Mouse (Mus musculus): ENCODE measurements at regions not wholly inside any gene's neighbourhood (a gene's known extent, or its start where the extent isn't known, plus 50 kb on each side); places are given as distances from the start of the nearest gene placed in this dataset.
A peak's percentile ranks its signal among the peaks of the same experiment; 100 is the strongest.

DNA sequence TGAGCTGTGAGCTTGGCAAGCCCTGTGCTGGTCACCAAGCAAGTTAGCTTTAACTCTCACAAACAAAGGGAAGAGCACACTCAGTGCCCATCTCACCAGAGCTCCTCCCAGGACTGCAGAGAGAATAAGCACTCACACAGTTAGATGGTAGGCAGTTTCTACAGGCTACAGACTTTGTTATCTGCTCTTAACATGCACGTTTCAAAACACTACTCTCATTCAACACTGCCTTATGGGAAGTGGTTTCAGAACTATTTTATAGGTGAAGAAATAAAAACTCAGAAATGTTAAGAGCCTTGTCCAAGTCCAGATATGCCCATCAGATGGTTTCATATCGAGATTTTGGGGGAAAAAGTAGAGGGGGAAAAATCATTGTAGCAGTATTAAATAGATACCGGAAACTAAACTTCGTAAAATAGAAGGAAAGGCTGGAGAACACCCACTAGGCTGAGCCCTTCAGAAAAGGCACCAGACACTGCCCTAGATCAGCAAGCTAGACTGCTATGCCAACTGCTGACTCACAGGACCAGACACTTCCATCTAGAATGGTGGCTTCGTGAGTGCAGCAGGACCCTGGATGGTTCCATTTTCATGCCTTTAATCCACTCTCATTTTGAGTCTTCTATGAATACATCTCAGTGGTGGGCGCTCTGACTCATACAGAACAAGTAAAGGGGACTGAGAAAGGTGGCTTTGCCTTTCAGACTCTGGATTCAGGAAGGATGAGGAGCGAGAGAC lies 51.3 kb upstream of the Serbp1 start:
- no peaks in the 10 kb centered on the region for H3K4me1 ChIP-seq (ENCODE audit: control insufficient read depth, insufficient read depth, low read length)
- no peak for ATAC-seq (ENCODE audit: insufficient number of reproducible peaks, low FRiP score, low TSS enrichment, low read depth)
- no peaks in the 10 kb centered on the region for H3K27me3 ChIP-seq (ENCODE audit: control insufficient read depth, insufficient read depth, low read length)
- no peaks in the 10 kb centered on the region for H3K36me3 ChIP-seq (ENCODE audit: control insufficient read depth, insufficient read depth, low read length)
- no peak overlapping the region for H3K4me2 ChIP-seq (ENCODE audit: low read depth, severe bottlenecking)
- 85% methylated on average over 7 of the region's 7 CpGs for WGBS
- H3K27ac ChIP-seq (replicated peaks; ENCODE audit: low read depth, low read length) = no peak overlapping the region
- no peak overlapping the region for H3K9ac ChIP-seq (ENCODE audit: low read length)
- no peak overlapping the region for H3K4me3 ChIP-seq (ENCODE audit: low read depth, low read length)
- H3K9me3 ChIP-seq (ENCODE audit: control insufficient read depth, low read length) = no peaks in the 10 kb centered on the region
- DNase-seq (ENCODE audit: low spot score) = no peak

DNA sequence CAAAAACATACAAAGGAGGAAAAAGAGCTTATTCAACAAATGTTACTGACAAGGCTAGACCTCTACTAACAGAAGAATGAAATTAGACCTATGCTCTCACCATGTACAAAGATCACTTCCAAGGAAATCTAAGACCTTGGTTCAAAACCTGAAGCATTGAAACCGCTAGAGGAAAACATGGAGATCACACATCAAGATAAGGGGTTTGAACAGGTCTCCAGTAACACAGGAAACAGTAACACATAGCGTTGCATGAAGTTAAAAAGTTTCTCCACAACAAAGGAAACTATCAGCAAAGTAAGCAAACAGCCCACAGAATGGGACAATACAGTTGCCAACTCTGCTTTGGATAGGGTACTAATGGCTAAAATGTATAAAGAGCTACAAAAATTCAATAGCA lies 53.3 kb upstream of the Serbp1 start:
- Histone ChIP-seq H3K4me1 (ENCODE audit: control insufficient read depth, insufficient read depth, low read length) (no peaks in the 10 kb centered on the region), H3K9me3 (ENCODE audit: control insufficient read depth, low read length) (no peaks in the 10 kb centered on the region), H3K36me3 (ENCODE audit: control insufficient read depth, insufficient read depth, low read length) (no peaks in the 10 kb centered on the region), H3K27ac (replicated peaks; ENCODE audit: low read depth, low read length) (no peak overlapping the region), H3K27me3 (ENCODE audit: control insufficient read depth, insufficient read depth, low read length) (no peaks in the 10 kb centered on the region), H3K4me3 (ENCODE audit: low read depth, low read length) (no peak overlapping the region), H3K4me2 (ENCODE audit: low read depth, severe bottlenecking) (no peak overlapping the region), H3K9ac (ENCODE audit: low read length) (no peak overlapping the region)
- DNase-seq (ENCODE audit: low spot score) (no peak), ATAC-seq (ENCODE audit: insufficient number of reproducible peaks, low FRiP score, low TSS enrichment, low read depth) (no peak)
- WGBS = 85% methylated on average over 2 of the region's 2 CpGs

DNA sequence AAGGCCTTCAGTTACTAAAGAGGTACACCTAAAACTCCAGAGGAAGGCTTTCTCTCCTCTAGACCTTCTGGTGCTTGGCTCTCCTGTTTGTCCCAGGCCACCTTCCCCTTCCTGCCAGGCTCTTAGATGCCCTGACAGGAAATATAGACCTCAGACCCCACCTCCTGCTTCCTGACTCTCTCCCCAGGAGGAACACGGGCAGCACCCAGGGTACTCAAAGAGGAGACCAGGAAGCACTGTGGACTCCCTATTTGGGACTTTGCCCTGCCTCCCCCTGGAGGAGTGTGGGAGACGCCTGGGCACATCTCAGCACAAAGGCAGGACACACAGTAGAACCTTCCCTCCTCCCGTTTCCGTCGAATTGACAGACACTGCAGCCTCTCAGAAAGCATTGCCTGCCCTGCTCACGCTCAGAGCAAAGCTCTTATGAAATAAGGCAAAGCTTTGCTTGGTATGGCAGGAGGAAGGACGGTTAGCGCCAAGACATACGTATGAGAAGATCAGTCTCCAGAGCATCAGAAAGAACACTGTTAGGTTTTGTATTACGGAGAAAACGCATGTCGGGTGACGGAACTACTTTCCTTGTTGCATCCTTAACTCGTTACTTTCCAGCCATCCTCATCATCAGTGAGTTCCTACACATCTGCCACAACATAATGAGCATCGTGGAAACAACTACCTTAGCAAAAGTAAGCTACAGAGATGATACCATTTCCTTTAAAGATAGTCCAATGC lies 54.3 kb upstream of the Serbp1 start:
- ATAC-seq (ENCODE audit: insufficient number of reproducible peaks, low FRiP score, low TSS enrichment, low read depth) = no peak
- no peaks in the 10 kb centered on the region for H3K9me3 ChIP-seq (ENCODE audit: control insufficient read depth, low read length)
- H3K4me2 ChIP-seq (ENCODE audit: low read depth, severe bottlenecking) = no peak overlapping the region
- DNase-seq (ENCODE audit: low spot score) = no peak
- H3K36me3 ChIP-seq (ENCODE audit: control insufficient read depth, insufficient read depth, low read length) = no peaks in the 10 kb centered on the region
- no peak overlapping the region for H3K4me3 ChIP-seq (ENCODE audit: low read depth, low read length)
- no peaks in the 10 kb centered on the region for H3K27me3 ChIP-seq (ENCODE audit: control insufficient read depth, insufficient read depth, low read length)
- no peak overlapping the region for H3K27ac ChIP-seq (replicated peaks; ENCODE audit: low read depth, low read length)
- H3K9ac ChIP-seq (ENCODE audit: low read length) = no peak overlapping the region
- H3K4me1 ChIP-seq (ENCODE audit: control insufficient read depth, insufficient read depth, low read length) = no peaks in the 10 kb centered on the region
- WGBS = 82% methylated on average over 15 of the region's 15 CpGs

DNA sequence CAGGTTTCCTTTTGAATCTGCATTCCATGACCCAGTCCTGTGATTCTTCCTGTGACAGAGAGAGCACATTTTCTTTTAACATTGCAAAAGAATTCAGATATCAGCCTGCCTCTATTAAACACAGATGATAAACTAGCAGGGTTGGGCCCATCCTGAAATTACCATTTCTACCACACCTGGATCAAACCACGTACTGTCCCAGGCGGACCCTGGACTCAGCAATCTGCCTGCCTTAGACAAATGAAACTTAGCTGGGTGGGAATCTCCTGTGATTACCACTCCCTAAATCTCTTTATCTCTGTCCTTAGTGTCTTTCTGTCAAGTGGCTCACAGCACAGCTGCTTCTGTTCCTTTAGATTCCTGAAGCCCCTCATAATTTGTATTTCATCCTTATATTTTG lies 55.5 kb upstream of the Serbp1 start:
- 91% methylated on average over 2 of the region's 2 CpGs for WGBS
- no peaks in the 10 kb centered on the region for H3K36me3 ChIP-seq (ENCODE audit: control insufficient read depth, insufficient read depth, low read length)
- H3K27me3 ChIP-seq (ENCODE audit: control insufficient read depth, insufficient read depth, low read length) = no peaks in the 10 kb centered on the region
- no peak overlapping the region for H3K4me2 ChIP-seq (ENCODE audit: low read depth, severe bottlenecking)
- ATAC-seq (ENCODE audit: insufficient number of reproducible peaks, low FRiP score, low TSS enrichment, low read depth) (no peak), DNase-seq (ENCODE audit: low spot score) (no peak)
- H3K27ac ChIP-seq (replicated peaks; ENCODE audit: low read depth, low read length) = no peak overlapping the region
- H3K4me3 ChIP-seq (ENCODE audit: low read depth, low read length) = no peak overlapping the region
- H3K9ac ChIP-seq (ENCODE audit: low read length) = no peak overlapping the region
- H3K4me1 ChIP-seq (ENCODE audit: control insufficient read depth, insufficient read depth, low read length) = no peaks in the 10 kb centered on the region
- no peaks in the 10 kb centered on the region for H3K9me3 ChIP-seq (ENCODE audit: control insufficient read depth, low read length)

DNA sequence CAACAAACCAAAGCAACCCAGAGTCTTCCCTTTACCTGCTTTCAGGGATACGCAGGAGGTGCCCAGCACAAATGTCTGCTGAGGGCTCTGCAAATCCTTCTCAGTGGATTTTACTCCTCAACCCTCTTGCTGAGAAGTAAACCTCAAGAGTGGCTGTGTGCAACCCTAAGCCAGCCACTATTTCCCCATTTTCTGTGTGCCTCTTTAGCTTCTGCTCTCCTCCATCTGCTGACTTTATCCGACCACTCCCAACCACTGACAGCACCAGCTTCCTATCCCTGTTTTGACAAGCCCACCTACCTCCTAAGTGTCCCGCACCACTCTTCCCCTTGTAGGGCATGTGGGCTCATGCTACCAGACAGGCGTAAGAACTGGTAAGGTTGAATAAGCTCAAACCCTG lies 56.5 kb upstream of the Serbp1 start:
- DNase-seq (ENCODE audit: low spot score) (no peak), ATAC-seq (ENCODE audit: insufficient number of reproducible peaks, low FRiP score, low TSS enrichment, low read depth) (no peak)
- no peak overlapping the region for H3K4me3 ChIP-seq (ENCODE audit: low read depth, low read length)
- no peaks in the 10 kb centered on the region for H3K27me3 ChIP-seq (ENCODE audit: control insufficient read depth, insufficient read depth, low read length)
- no peaks in the 10 kb centered on the region for H3K9me3 ChIP-seq (ENCODE audit: control insufficient read depth, low read length)
- no peaks in the 10 kb centered on the region for H3K4me1 ChIP-seq (ENCODE audit: control insufficient read depth, insufficient read depth, low read length)
- WGBS = 90% methylated on average over 4 of the region's 4 CpGs
- no peak overlapping the region for H3K9ac ChIP-seq (ENCODE audit: low read length)
- H3K4me2 ChIP-seq (ENCODE audit: low read depth, severe bottlenecking) = no peak overlapping the region
- H3K27ac ChIP-seq (replicated peaks; ENCODE audit: low read depth, low read length) = no peak overlapping the region
- H3K36me3 ChIP-seq (ENCODE audit: control insufficient read depth, insufficient read depth, low read length) = no peaks in the 10 kb centered on the region

DNA sequence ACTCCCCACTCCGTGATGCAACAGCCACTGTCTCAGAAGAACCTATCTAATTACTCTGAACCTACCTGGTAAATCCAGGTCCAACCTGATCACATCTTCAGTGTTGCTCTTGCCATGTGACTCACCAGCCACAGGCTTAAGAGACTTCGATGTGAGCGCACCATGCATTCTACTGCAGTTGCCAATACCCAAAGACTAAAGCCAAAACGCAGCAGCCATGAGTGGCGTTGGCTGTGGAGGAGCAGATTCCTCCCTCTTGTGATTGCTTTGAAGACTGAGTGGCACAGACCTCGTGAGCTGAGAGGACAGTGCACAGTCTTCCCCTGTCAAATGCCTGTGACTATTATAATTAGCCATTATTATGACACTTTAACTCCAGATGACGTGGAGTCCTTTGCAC lies 58.6 kb upstream of the Serbp1 start:
- no peak overlapping the region for H3K4me2 ChIP-seq (ENCODE audit: low read depth, severe bottlenecking)
- H3K9ac ChIP-seq (ENCODE audit: low read length) = no peak overlapping the region
- H3K4me1 ChIP-seq (ENCODE audit: control insufficient read depth, insufficient read depth, low read length) = no peaks in the 10 kb centered on the region
- no peaks in the 10 kb centered on the region for H3K9me3 ChIP-seq (ENCODE audit: control insufficient read depth, low read length)
- ATAC-seq (ENCODE audit: insufficient number of reproducible peaks, low FRiP score, low TSS enrichment, low read depth) (no peak), DNase-seq (ENCODE audit: low spot score) (no peak)
- H3K4me3 ChIP-seq (ENCODE audit: low read depth, low read length) = no peak overlapping the region
- WGBS = 77% methylated on average over 7 of the region's 7 CpGs
- no peak overlapping the region for H3K27ac ChIP-seq (replicated peaks; ENCODE audit: low read depth, low read length)
- no peaks in the 10 kb centered on the region for H3K27me3 ChIP-seq (ENCODE audit: control insufficient read depth, insufficient read depth, low read length)
- H3K36me3 ChIP-seq (ENCODE audit: control insufficient read depth, insufficient read depth, low read length) = no peaks in the 10 kb centered on the region

DNA sequence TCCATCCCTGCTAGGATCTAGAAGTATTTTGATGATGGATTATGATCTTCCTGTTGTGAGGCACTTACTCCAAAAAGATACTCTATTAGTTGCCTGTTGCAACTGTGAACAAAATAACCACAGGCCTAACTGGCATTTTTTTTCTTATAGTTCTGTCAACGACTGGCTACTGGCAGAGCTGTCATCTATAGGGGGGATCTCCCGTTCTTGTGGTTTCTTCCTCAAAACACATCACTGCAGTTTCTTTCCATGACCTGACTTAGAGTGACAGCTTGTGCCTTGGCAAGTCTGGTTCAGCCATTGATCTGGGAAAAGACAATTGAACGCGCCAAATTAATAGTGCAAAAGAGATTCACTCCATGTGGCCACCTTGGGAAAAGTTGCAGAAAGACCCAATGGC lies 59.4 kb upstream of the Serbp1 start:
- H3K36me3 ChIP-seq (ENCODE audit: control insufficient read depth, insufficient read depth, low read length) = no peaks in the 10 kb centered on the region
- ATAC-seq (ENCODE audit: insufficient number of reproducible peaks, low FRiP score, low TSS enrichment, low read depth) = no peak
- no peak for DNase-seq (ENCODE audit: low spot score)
- H3K4me1 ChIP-seq (ENCODE audit: control insufficient read depth, insufficient read depth, low read length) = no peaks in the 10 kb centered on the region
- 88% methylated on average over 4 of the region's 4 CpGs for WGBS
- no peak overlapping the region for H3K4me3 ChIP-seq (ENCODE audit: low read depth, low read length)
- no peaks in the 10 kb centered on the region for H3K9me3 ChIP-seq (ENCODE audit: control insufficient read depth, low read length)
- no peak overlapping the region for H3K9ac ChIP-seq (ENCODE audit: low read length)
- no peak overlapping the region for H3K27ac ChIP-seq (replicated peaks; ENCODE audit: low read depth, low read length)
- no peak overlapping the region for H3K4me2 ChIP-seq (ENCODE audit: low read depth, severe bottlenecking)
- H3K27me3 ChIP-seq (ENCODE audit: control insufficient read depth, insufficient read depth, low read length) = no peaks in the 10 kb centered on the region

DNA sequence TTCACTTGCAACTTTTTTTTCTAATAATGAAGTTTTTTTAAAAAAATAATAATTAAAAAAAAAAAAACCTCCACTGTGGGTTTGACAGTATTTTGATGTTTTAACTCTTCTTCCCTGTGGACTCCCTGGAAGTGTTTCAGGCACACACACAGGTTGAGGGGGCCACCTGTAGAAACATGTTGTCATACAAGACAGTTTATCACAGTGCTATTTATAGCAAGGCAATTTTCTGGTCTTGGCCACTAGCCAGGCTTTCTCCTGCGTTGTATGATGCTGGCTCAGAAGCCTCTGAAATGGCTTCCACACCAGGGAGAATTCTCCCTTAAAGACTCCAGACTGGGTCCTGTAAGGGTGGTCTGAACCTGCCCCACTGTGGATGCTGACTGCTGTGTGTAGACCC lies 59.9 kb upstream of the Serbp1 start:
- no peak overlapping the region for H3K9ac ChIP-seq (ENCODE audit: low read length)
- no peak overlapping the region for H3K4me2 ChIP-seq (ENCODE audit: low read depth, severe bottlenecking)
- no peak overlapping the region for H3K4me3 ChIP-seq (ENCODE audit: low read depth, low read length)
- no peaks in the 10 kb centered on the region for H3K4me1 ChIP-seq (ENCODE audit: control insufficient read depth, insufficient read depth, low read length)
- DNase-seq (ENCODE audit: low spot score) = no peak
- ATAC-seq (ENCODE audit: insufficient number of reproducible peaks, low FRiP score, low TSS enrichment, low read depth) = no peak
- 46% methylated on average over 1 of the region's 1 CpGs for WGBS
- no peaks in the 10 kb centered on the region for H3K27me3 ChIP-seq (ENCODE audit: control insufficient read depth, insufficient read depth, low read length)
- no peaks in the 10 kb centered on the region for H3K36me3 ChIP-seq (ENCODE audit: control insufficient read depth, insufficient read depth, low read length)
- H3K27ac ChIP-seq (replicated peaks; ENCODE audit: low read depth, low read length) = no peak overlapping the region
- H3K9me3 ChIP-seq (ENCODE audit: control insufficient read depth, low read length) = no peaks in the 10 kb centered on the region

DNA sequence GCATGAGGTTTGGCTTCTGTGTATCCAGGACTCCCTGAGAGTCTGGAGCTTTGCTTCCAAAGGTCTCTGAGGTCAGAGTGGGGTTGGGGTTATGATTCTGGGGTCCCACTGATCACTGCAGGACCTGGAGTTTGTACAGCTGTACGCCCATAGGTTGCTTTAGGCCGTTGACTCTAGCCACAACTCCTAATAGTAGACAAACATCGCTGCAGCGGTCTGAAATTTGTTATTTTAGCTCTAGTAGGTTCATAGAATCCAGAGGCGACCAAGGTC lies 67.4 kb upstream of the Serbp1 start:
- peak overlapping the region; percentile 13; the same call in 1 of the 2 replicates for H3K4me2 ChIP-seq (ENCODE audit: low read depth, severe bottlenecking)
- ATAC-seq (ENCODE audit: insufficient number of reproducible peaks, low FRiP score, low TSS enrichment, low read depth) (peak; percentile 65; the same call in 1 of the 2 replicates), DNase-seq (ENCODE audit: low spot score) (no peak)
- no peaks in the 10 kb centered on the region for H3K36me3 ChIP-seq (ENCODE audit: control insufficient read depth, insufficient read depth, low read length)
- peak overlapping the region; percentile 38 for H3K27ac ChIP-seq (replicated peaks; ENCODE audit: low read depth, low read length)
- no peaks in the 10 kb centered on the region for H3K4me1 ChIP-seq (ENCODE audit: control insufficient read depth, insufficient read depth, low read length)
- H3K9ac ChIP-seq (ENCODE audit: low read length) = no peak overlapping the region
- WGBS = 86% methylated on average over 5 of the region's 5 CpGs
- H3K4me3 ChIP-seq (ENCODE audit: low read depth, low read length) = no peak overlapping the region
- H3K27me3 ChIP-seq (ENCODE audit: control insufficient read depth, insufficient read depth, low read length) = no peaks in the 10 kb centered on the region
- H3K9me3 ChIP-seq (ENCODE audit: control insufficient read depth, low read length) = no peaks in the 10 kb centered on the region

All from limb, embryonic 11.5 days (tissue).